Mouse (Mus musculus): ENCODE results near the gene Fbxw11. TPM values are rescaled to one million over a fixed set of nuclear protein-coding genes. Genes with fewer than 3 reads are reported as not detected.
"Not testable (repeated sequence)": the region's sequence is repeated elsewhere in the genome, so short reads cannot be mapped to it uniquely, and the experiment has no call there.

Gene Fbxw11
- total RNA-seq, 2 experiments from 2014 or later = 8.4 to 14.9 TPM

- ATAC-seq (replicated peaks; ENCODE audit: low FRiP score, poor library complexity, severe bottlenecking) = no peak
These were observed 57.5 kb downstream of the Fbxw11 start for GRCm38 (mm10) chr11:32699913-32700493.

DNA sequence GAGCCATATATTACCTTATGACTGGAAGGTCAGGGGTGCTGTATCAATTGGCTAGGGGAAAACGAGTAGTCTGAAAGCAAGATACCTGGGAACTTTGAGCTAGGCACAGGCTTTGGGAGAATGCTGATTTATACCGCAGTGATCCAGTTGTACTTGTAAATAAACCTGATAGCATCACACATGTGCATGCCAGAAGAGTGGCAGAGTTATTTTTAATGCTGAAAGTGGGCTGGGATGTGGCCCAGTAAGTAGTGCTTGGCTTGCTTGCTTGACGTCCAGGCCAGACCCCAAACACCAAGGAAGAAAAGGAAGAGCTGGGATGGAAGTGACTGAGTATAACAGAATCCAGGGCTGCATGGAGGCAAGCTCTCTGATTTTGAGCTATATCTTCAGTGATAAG lies 59.0 kb downstream of the Fbxw11 start:
- no peak for ATAC-seq (replicated peaks; ENCODE audit: low FRiP score, poor library complexity, severe bottlenecking)

GRCm38 (mm10) chr11:32704241-32704890 lies 61.8 kb downstream of the Fbxw11 start:
- ATAC-seq (replicated peaks; ENCODE audit: low FRiP score, poor library complexity, severe bottlenecking) = no peak

- ATAC-seq (replicated peaks; ENCODE audit: low FRiP score, poor library complexity, severe bottlenecking) = no peak
These were observed 64.0 kb downstream of the Fbxw11 start for GRCm38 (mm10) chr11:32706406-32706993.

DNA sequence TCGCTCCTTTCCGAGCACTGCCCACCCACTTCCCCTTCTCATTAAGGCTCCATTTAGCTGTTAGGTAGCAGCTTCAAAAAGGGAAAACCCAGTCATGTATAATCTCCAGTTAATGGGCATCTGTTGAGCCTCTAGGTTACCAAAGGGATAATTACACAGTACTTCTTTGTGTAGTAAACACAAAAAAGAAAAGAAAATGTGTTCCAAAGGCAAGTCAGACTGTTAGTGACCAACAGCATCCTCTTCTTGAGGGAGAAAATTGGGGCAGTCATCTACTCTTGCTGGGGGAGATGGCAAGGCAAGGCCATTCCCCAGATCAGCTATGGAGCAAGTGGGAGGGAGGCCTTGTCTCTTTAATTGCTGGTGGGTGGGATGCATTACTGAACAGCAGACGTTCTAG lies 65.0 kb downstream of the Fbxw11 start:
- no peak for ATAC-seq (replicated peaks; ENCODE audit: low FRiP score, poor library complexity, severe bottlenecking)

GRCm38 (mm10) chr11:32708739-32709501 lies 66.4 kb downstream of the Fbxw11 start:
- no peak for ATAC-seq (replicated peaks; ENCODE audit: low FRiP score, poor library complexity, severe bottlenecking)

GRCm38 (mm10) chr11:32709563-32709962 lies 67.0 kb downstream of the Fbxw11 start:
- no peak for ATAC-seq (replicated peaks; ENCODE audit: low FRiP score, poor library complexity, severe bottlenecking)

- ATAC-seq (replicated peaks; ENCODE audit: low FRiP score, poor library complexity, severe bottlenecking) = no peak
These were observed 71.7 kb downstream of the Fbxw11 start for GRCm38 (mm10) chr11:32714230-32714629.

DNA sequence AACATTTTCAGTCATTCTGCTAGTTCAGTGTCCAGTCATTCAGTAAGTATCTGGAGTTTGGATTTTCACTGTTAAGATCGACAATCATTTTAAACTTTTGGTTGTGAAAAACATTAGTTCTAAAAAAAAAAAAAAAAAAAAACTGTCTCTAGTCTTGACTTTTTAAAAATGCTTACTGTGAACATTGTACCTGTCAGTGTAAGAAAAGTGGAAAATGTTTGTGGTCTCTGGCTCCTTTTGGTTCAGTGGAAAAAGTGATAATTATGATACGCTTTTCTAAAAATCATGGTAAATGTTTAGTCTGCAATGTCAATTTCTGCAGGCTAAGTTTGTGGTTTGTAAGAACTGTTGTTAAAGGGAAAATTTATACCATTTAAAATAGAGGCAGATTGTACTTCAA lies 72.4 kb downstream of the Fbxw11 start:
- no peak for ATAC-seq (replicated peaks; ENCODE audit: low FRiP score, poor library complexity, severe bottlenecking)

DNA sequence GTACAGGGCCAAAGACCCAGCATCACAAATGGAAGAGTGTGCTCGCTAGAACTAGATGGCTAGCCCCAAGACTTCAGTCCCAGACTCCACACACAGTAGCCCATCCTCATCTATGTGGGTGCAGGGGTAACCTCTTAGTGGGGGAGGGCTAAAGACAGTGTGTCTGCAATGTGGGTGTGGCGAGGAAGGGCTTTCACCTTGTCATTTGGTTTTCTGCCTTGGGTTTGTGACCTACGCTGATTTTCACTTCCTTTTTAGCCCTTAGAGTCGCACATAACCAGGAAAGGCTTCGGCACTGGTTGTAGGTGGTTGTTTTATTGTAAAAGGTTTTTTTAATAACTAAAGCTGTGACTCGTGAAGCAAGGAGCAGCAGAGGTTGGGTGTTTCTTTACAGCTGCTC lies 73.0 kb downstream of the Fbxw11 start:
- ATAC-seq (replicated peaks; ENCODE audit: low FRiP score, poor library complexity, severe bottlenecking) = no peak

DNA sequence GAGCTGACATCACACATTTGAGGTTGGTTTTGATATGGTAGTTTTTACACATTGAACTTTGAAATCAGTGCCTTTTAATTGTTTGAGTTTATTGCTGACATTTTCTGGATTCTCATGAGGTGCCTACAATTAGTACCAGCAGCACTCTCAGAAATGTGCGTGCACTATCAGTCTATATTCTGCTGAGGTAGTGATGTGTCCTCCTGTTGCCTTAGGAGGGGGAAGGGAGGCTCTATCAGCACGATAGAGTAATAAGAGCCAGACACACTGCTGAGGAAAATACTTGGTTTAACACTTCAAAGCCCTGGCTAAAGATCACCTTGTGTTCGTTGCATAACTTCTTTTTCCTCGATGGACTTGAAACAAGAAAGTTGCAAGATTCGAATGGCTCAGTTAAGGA lies 73.4 kb downstream of the Fbxw11 start:
- ATAC-seq (replicated peaks; ENCODE audit: low FRiP score, poor library complexity, severe bottlenecking) = no peak

DNA sequence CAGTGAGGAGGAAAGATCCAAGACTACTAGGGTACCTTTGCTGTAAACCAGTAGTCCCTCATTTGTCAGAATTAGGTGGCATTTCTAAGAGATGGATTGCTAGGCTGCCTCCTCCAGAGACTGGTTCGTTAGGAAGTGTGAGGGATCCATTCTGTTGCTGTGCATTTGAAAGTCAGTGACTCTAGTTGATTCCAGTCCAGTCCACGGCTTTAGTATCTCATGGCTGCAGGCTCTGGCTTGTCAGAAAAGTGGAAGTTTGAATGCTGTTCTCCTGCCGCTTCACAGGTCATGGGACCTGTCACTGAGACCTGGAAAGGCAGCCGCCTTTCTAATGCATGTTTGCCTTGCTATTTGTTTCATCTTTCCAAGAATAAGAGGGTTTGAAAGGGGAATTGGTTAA lies 74.4 kb downstream of the Fbxw11 start:
- no peak for ATAC-seq (replicated peaks; ENCODE audit: low FRiP score, poor library complexity, severe bottlenecking)

GRCm38 (mm10) chr11:32717711-32718110 lies 75.2 kb downstream of the Fbxw11 start:
- ATAC-seq (replicated peaks; ENCODE audit: low FRiP score, poor library complexity, severe bottlenecking) = not testable (repeated sequence)

DNA sequence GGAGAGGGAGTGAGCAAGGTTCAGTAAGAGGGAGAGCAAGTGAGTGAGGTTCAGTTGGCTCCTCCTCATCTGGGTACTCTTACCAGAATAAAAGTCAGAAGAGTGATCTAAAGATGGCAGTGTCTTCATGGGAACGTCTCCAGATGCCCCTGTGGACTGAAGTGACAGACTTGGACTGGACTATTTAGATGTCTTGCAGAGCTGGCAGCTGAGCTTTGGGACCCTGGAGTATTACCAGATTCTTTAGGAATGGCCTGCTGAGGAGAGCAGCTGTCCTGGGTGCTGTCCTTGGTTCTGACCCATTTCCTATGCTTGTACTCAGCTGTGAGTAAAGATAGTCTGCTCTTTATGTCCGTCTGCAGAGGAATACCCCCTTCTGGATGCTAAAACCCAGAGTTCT lies 75.8 kb downstream of the Fbxw11 start:
- no peak for ATAC-seq (replicated peaks; ENCODE audit: low FRiP score, poor library complexity, severe bottlenecking)

GRCm38 (mm10) chr11:32718979-32719378 lies 76.5 kb downstream of the Fbxw11 start:
- ATAC-seq (replicated peaks; ENCODE audit: low FRiP score, poor library complexity, severe bottlenecking) = no peak

DNA sequence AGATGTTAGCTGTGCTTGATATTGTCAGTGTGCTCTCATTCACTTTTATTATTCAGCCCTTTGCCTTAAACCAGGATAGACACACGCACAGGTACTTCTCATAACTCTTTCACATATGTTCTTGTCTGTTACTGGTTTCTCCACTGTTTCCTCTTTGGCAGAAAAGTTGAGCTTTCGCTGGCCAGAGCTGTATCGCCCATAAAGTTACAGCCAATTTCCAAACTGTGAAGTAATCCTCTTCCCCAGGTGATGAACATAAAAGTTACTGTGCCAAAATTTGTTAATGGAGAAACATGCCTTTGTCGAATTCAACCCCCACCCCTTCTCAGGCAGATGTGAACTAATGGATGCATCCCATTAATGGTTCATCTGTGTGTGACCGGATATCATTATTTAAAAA lies 80.1 kb downstream of the Fbxw11 start:
- no peak for ATAC-seq (replicated peaks; ENCODE audit: low FRiP score, poor library complexity, severe bottlenecking)

DNA sequence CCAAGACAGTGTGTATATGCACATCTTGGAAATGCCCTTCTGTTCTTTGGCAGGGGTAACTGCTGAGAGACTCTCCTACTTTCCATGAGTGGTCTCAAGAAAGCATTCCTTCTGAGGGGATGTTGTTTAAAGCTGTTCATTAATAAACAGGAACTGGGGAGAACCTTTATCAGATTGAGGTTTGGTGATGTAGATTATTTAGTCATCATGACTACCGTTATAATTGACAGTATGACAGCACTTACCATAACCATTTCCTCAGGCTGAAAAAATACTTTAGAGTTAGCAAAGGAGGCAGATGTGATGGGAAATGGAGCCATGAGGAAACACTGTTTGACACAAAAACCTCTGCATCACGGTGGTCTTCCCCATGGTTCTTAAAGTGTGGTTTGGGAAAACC lies 80.8 kb downstream of the Fbxw11 start:
- no peak for ATAC-seq (replicated peaks; ENCODE audit: low FRiP score, poor library complexity, severe bottlenecking)

GRCm38 (mm10) chr11:32725171-32725570 lies 82.6 kb downstream of the Fbxw11 start:
- ATAC-seq (replicated peaks; ENCODE audit: low FRiP score, poor library complexity, severe bottlenecking) = no peak

- ATAC-seq (replicated peaks; ENCODE audit: low FRiP score, poor library complexity, severe bottlenecking) = no peak
These were observed 89.9 kb downstream of the Fbxw11 start for GRCm38 (mm10) chr11:32732467-32732866.

- ATAC-seq (replicated peaks; ENCODE audit: low FRiP score, poor library complexity, severe bottlenecking) = no peak
These were observed 90.7 kb downstream of the Fbxw11 start for GRCm38 (mm10) chr11:32733195-32733594.

- no peak for ATAC-seq (replicated peaks; ENCODE audit: low FRiP score, poor library complexity, severe bottlenecking)
These were observed 93.8 kb downstream of the Fbxw11 start for GRCm38 (mm10) chr11:32736371-32736770.
